Mouse (Mus musculus) limb, embryonic 10.5 days (tissue): ENCODE results near the gene Tex33. TPM values are rescaled to one million over a fixed set of nuclear protein-coding genes. Genes with fewer than 3 reads are reported as not detected.

Experiments used
- DNase-seq: peaks from one replicate; pipeline ENCODE4 v3.0.0-alpha.2; 2017; ENCODE audit warnings: low spot score
- H3K27ac ChIP-seq: fragments of 300-500 bp; sonication (generic); 2 replicates; pipeline ENCODE4 v1.5.1; 2016; ENCODE audit warnings: mild to moderate bottlenecking
- H3K27me3 ChIP-seq: fragments of 300-500 bp; sonication (generic); 2 replicates; pipeline ENCODE4 v1.6.1; 2016; ENCODE audit warnings: low read depth, mild to moderate bottlenecking; ENCODE audit not compliant: poor library complexity, severe bottlenecking
- H3K36me3 ChIP-seq: fragments of 300-500 bp; sonication (generic); 2 replicates; pipeline ENCODE4 v1.6.1; 2016; ENCODE audit warnings: mild to moderate bottlenecking, moderate library complexity
- H3K4me1 ChIP-seq: fragments of 300-500 bp; sonication (generic); 2 replicates; pipeline ENCODE4 v1.6.1; 2016
- H3K4me3 ChIP-seq: fragments of 300-500 bp; sonication (generic); 2 replicates; pipeline ENCODE4 v1.5.1; 2016; ENCODE audit warnings: mild to moderate bottlenecking, moderate library complexity
- H3K9me3 ChIP-seq: fragments of 300-500 bp; sonication (generic); replicated peaks from 2 replicates; pipeline ENCODE4 v1.6.1; 2016; ENCODE audit warnings: mild to moderate bottlenecking
- WGBS: fragments of 180-500 bp; shearing (Covaris S2); methylation state at CpG from one replicate; pipeline ENCODE4 v1.1.7; 2016; 5-methylcytosine and 5-hydroxymethylcytosine counted together
- polyA plus RNA-seq: library from polyadenylated mRNA; unstranded; fragments of >200 nt; fragmentation: Nextera tagmentation; extraction: Ambion mirVana; gene quantifications from 2 replicates; pipeline ENCODE4 v1.2.1, GENCODE M21; 2016

Gene Tex33
- polyA plus RNA-seq: not detected in 2 replicates

- H3K4me3 ChIP-seq: no peak within 1 kb of the TSS
- H3K27ac ChIP-seq: no peak within 1 kb of the TSS
- H3K9me3 ChIP-seq: no peaks in the 10 kb centered on the region
- 87% methylated on average over 8 of the region's 8 CpGs for WGBS
- no peaks in the 10 kb centered on the region for H3K27me3 ChIP-seq
- no peaks in the 10 kb centered on the region for H3K4me1 ChIP-seq
- H3K36me3 ChIP-seq: no peaks in the 10 kb centered on the region
- DNase-seq: no peak
Measured at GRCm38 (mm10) chr15:78395478-78395962, at the start of gene Tex33. TSS of gene Tex33 (minus strand) at chr15:78395912.

DNA sequence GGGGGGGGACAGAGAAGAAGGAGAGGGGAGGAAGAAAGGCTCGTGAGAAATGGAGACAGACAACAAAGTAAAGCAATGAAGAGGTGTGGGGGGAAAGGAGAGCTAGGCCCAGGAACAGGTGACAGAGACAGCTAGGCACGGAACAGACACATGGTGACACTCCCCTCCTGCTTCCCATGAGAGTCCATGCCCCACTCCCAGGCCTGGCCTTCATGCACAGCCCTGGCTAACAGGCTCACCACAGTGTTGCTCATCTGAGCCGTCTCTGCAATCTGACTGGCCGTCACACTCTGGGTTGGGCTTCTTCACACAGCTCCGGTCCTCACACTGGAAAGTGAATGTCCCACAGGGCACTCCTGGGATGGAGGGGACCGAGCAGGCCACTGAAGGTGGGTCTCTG, 48.1 kb upstream of the Tex33 start:
- no peaks in the 10 kb centered on the region for H3K36me3 ChIP-seq
- 64% methylated on average over 6 of the region's 6 CpGs for WGBS
- no peak for DNase-seq
- H3K4me1 ChIP-seq: peaks cover 24% of the 10 kb centered on the region
- no peaks in the 10 kb centered on the region for H3K9me3 ChIP-seq
- H3K27me3 ChIP-seq: peaks cover 1% of the 10 kb centered on the region; the same call in 1 of the 2 replicates
- no peak overlapping the region for H3K27ac ChIP-seq
- no peak overlapping the region for H3K4me3 ChIP-seq

DNA sequence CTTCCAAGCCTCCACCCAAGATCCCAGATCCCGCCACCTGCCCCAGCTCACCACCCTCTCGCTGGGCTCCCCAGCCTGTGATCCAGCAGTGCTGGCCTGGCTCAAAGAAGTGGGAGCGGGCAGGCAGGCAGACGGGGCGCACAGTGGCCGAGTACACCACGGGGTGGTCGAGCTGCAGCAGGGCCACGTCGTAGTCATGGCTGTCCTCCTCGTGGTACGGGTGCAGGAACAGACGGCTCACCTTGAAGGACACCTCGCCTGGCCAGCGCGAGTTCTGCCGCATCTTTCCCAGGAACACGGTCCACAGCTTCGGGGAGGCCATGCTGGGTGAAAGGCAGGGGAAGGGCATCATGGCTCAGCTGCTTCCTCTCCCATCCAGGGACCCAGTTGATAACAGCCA, 46.5 kb upstream of the Tex33 start:
- Histone ChIP-seq H3K9me3 (no peaks in the 10 kb centered on the region), H3K36me3 (no peaks in the 10 kb centered on the region), H3K4me1 (peaks cover 32% of the 10 kb centered on the region), H3K27ac (no peak overlapping the region), H3K4me3 (no peak overlapping the region), H3K27me3 (peaks cover 16% of the 10 kb centered on the region)
- no peak for DNase-seq
- 88% methylated on average over 19 of the region's 19 CpGs for WGBS

DNA sequence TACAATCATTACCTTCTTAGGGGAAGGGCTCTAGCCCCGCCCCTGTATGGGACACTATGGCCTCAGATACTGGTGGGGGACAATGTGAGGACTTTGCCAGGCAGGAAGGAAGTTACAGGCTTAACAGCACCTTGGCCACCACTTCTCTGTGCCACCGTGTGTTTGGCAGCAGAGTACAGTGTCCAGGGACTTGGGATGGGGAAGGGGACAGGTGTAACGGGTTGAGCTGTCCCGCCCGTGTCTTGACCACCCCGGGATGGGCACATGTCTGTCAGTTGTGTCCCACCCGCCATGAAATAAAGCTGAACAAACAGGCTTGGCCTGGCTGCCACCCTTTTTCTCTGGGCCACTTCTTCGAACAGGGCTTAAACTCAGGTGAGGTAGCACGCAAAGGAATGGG, 43.3 kb upstream of the Tex33 start:
- Histone ChIP-seq H3K4me3 (no peak overlapping the region), H3K27me3 (peaks cover 37% of the 10 kb centered on the region), H3K36me3 (peaks cover 21% of the 10 kb centered on the region), H3K27ac (no peak overlapping the region), H3K9me3 (no peaks in the 10 kb centered on the region), H3K4me1 (peaks cover 62% of the 10 kb centered on the region)
- DNase-seq: no peak
- WGBS: 64% methylated on average over 9 of the region's 9 CpGs

- Histone ChIP-seq H3K27ac (no peak overlapping the region), H3K27me3 (peaks cover 37% of the 10 kb centered on the region), H3K4me3 (no peak overlapping the region), H3K4me1 (peaks cover 58% of the 10 kb centered on the region), H3K36me3 (peaks cover 26% of the 10 kb centered on the region), H3K9me3 (no peaks in the 10 kb centered on the region)
- no peak for DNase-seq
- 59% methylated on average over 8 of the region's 8 CpGs for WGBS
Measured at GRCm38 (mm10) chr15:78438505-78438904, 42.8 kb upstream of the Tex33 start.

DNA sequence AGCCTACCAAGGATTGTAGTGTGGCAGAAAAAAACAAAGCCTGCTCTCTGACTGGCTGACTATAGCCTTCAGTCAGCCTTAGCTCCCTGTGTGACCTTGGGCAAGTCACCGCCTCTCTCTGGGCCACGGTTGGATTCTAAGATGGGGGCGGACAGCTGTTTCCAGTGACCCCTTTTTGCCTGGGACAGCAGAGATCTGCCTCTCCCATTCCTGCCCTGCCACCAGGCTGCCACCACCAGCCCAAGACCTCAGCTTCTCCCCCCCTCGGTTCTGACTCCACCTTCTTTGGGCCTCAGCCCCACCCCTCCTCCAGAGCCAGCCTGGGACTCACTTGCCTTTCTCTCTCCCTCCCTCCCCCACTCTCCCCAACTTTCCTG, 42.3 kb upstream of the Tex33 start:
- Histone ChIP-seq H3K27ac (peak overlapping the region; percentile 75), H3K27me3 (peaks cover 37% of the 10 kb centered on the region), H3K4me1 (peaks cover 57% of the 10 kb centered on the region), H3K9me3 (no peaks in the 10 kb centered on the region), H3K4me3 (no peak overlapping the region), H3K36me3 (peaks cover 31% of the 10 kb centered on the region)
- 49% methylated on average over 4 of the region's 4 CpGs for WGBS
- no peak for DNase-seq

- H3K27ac ChIP-seq: peak overlapping the region; percentile 75
- WGBS: 12% methylated on average over 23 of the region's 23 CpGs
- DNase-seq: peak; percentile 59
Measured at GRCm38 (mm10) chr15:78437237-78438017, 41.7 kb upstream of the Tex33 start.

GRCm38 (mm10) chr15:78436380-78437192, 40.9 kb upstream of the Tex33 start:
- H3K27ac ChIP-seq: peak overlapping the region; percentile 75
- peaks cover 57% of the 10 kb centered on the region for H3K4me1 ChIP-seq
- DNase-seq: peak; percentile 74
- peaks cover 45% of the 10 kb centered on the region for H3K36me3 ChIP-seq
- peaks cover 37% of the 10 kb centered on the region for H3K27me3 ChIP-seq
- H3K9me3 ChIP-seq: no peaks in the 10 kb centered on the region
- 7% methylated on average over 32 of the region's 32 CpGs for WGBS
- H3K4me3 ChIP-seq: peak overlapping the region; percentile 50

More at GRCm38 (mm10) chr15:78437237-78438017, 41.7 kb upstream of the Tex33 start:
- peaks cover 36% of the 10 kb centered on the region for H3K36me3 ChIP-seq
- peaks cover 37% of the 10 kb centered on the region for H3K27me3 ChIP-seq
- H3K9me3 ChIP-seq: no peaks in the 10 kb centered on the region
- peak overlapping the region; percentile 50 for H3K4me3 ChIP-seq
- peaks cover 57% of the 10 kb centered on the region for H3K4me1 ChIP-seq

GRCm38 (mm10) chr15:78435681-78436080, 40.0 kb upstream of the Tex33 start:
- H3K4me1 ChIP-seq: peaks cover 54% of the 10 kb centered on the region
- 87% methylated on average over 11 of the region's 11 CpGs for WGBS

DNA sequence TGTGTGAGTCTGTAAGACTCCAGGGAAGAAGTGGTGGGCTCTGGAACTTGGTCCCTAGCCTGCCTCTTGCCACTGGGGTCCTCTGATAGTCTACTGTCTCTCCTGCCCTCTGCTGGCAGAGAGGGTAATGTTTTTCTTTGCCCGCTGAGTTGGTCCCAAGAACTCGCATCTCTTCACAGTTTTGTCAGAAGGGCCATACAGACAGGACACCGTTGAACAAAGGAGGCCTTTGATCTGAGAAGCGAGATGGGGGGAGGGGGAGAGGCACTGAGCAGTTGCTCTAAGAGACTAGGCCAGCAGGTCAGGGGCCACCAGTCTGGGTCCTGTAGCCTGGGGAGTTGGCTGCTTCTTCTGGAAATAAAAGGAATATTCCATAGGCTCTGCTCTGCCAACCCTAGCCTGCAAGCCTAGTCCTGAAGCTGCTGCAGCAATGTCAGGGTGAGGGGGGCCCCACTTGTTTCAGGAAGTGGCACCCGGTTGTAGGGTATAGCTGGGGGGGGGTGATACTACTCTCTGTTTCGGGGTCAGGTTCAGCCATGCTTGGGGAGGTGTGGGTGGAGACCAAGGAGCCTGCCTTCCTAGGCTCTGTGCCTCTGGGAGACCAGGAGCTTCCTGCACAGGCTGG, 39.3 kb upstream of the Tex33 start:
- Histone ChIP-seq H3K4me3 (no peak overlapping the region), H3K36me3 (peaks cover 54% of the 10 kb centered on the region), H3K27me3 (peaks cover 37% of the 10 kb centered on the region), H3K4me1 (peaks cover 56% of the 10 kb centered on the region), H3K9me3 (no peaks in the 10 kb centered on the region), H3K27ac (no peak overlapping the region)
- DNase-seq: peak; percentile 53
- WGBS: 31% methylated on average over 6 of the region's 6 CpGs

More at GRCm38 (mm10) chr15:78435681-78436080, 40.0 kb upstream of the Tex33 start:
- peaks cover 54% of the 10 kb centered on the region for H3K36me3 ChIP-seq
- H3K27ac ChIP-seq: peak overlapping the region; percentile 75; the same call in 1 of the 2 replicates
- H3K9me3 ChIP-seq: no peaks in the 10 kb centered on the region
- peaks cover 37% of the 10 kb centered on the region for H3K27me3 ChIP-seq
- DNase-seq: no peak
- no peak overlapping the region for H3K4me3 ChIP-seq

- peaks cover 15% of the 10 kb centered on the region for H3K27me3 ChIP-seq
- H3K9me3 ChIP-seq: no peaks in the 10 kb centered on the region
- peaks cover 53% of the 10 kb centered on the region for H3K36me3 ChIP-seq
- no peak overlapping the region for H3K4me3 ChIP-seq
- no peak overlapping the region for H3K27ac ChIP-seq
- 82% methylated on average over 7 of the region's 7 CpGs for WGBS
- DNase-seq: no peak
- H3K4me1 ChIP-seq: peaks cover 54% of the 10 kb centered on the region
Measured at GRCm38 (mm10) chr15:78431541-78432121, 35.9 kb upstream of the Tex33 start.

- no peak overlapping the region for H3K4me3 ChIP-seq
- H3K27ac ChIP-seq: peak overlapping the region; percentile 25; the same call in 1 of the 2 replicates
- H3K36me3 ChIP-seq: peaks cover 46% of the 10 kb centered on the region
- no peak for DNase-seq
- peaks cover 7% of the 10 kb centered on the region for H3K27me3 ChIP-seq
- WGBS: 89% methylated on average over 10 of the region's 10 CpGs
- peaks cover 46% of the 10 kb centered on the region for H3K4me1 ChIP-seq
- H3K9me3 ChIP-seq: no peaks in the 10 kb centered on the region
Measured at GRCm38 (mm10) chr15:78430874-78431273, 35.2 kb upstream of the Tex33 start.
